Mouse (Mus musculus): ENCODE data around the gene Npnt. TPM values are rescaled to one million over a fixed set of nuclear protein-coding genes. Genes with fewer than 3 reads are reported as not detected.

Gene Npnt
- polyA plus RNA-seq, 1 experiment, result 110 TPM

DNA sequence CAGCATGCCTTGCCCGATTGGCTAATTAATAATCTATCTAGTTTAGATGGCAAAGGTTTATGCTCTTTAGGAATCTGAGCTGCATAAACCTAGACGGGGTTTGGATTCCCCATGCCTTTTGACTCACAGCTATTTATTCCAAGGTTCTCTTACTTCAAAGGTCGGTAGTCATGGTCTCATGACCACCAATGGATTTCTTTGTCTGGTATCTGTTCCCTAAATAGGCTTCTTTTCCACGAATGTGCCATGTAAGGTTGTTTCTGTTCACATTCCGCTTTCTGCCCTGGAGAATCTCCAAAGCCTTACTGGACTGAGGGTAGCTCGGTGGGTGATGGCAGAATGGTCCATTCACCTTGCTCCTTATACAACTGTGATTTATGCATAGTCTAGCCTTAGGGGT lies 80.0 kb downstream of the Npnt start:
- H3K27me3 ChIP-seq (ENCODE audit: control insufficient read depth, insufficient read depth, insufficient read length), result no peaks in the 10 kb centered on the region
- TF ChIP-seq MYOD1 (IDR thresholded peaks at IDR 0.05; ENCODE audit: control insufficient read depth, insufficient read length, low read depth), result no peak
- TF ChIP-seq CEBPB (IDR thresholded peaks at IDR 0.05; ENCODE audit: low read depth), result no peak
- TF ChIP-seq USF1 (IDR thresholded peaks at IDR 0.05; ENCODE audit: low read depth), result no peak
- no peak for TF ChIP-seq MYOG (IDR thresholded peaks at IDR 0.05; ENCODE audit: control insufficient read depth, extremely low read depth, insufficient read length)
- TF ChIP-seq CTCF (IDR thresholded peaks at IDR 0.05; ENCODE audit: control insufficient read depth, insufficient read depth, insufficient read length), result no peak
- TF ChIP-seq FOSL1 (IDR thresholded peaks at IDR 0.05; ENCODE audit: insufficient read depth, low read length, poor library complexity, severe bottlenecking), result no peak
- TF ChIP-seq MAX (IDR thresholded peaks at IDR 0.05), result no peak

DNA sequence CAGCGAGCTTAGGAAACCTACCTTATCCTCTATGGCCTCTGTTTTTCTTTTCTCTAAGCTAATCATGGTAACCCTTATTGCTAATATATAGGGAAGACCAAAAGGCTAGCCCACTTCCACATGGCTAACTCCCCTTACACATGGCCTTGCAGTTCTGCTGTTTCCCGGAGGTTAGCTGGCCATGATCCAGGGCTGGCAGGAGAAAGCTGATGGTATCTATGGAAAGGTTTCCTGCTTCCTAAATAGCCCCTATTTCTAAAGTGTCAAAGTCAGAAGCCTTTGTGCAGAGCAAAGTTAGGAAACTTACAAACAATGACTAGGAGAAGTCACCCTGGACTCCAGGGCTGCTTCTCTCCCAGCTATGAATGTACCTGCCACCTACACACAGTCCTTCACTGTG lies 81.3 kb downstream of the Npnt start:
- no peaks in the 10 kb centered on the region for H3K79me3 ChIP-seq (ENCODE audit: low read depth)
- no peak overlapping the region for H3ac ChIP-seq (ENCODE audit: control insufficient read depth, insufficient read length, low read depth)
- TF ChIP-seq FOSL1 (IDR thresholded peaks at IDR 0.05; ENCODE audit: insufficient read depth, low read length, poor library complexity, severe bottlenecking), result no peak
- TF ChIP-seq CEBPB (IDR thresholded peaks at IDR 0.05; ENCODE audit: low read depth), result no peak
- TF ChIP-seq MYOD1 (IDR thresholded peaks at IDR 0.05; ENCODE audit: control insufficient read depth, insufficient read length, low read depth), result no peak
- no peak for TF ChIP-seq MAX (IDR thresholded peaks at IDR 0.05)
- TF ChIP-seq USF1 (IDR thresholded peaks at IDR 0.05; ENCODE audit: low read depth), result no peak
- no peak for TF ChIP-seq CTCF (IDR thresholded peaks at IDR 0.05; ENCODE audit: control insufficient read depth, insufficient read depth, insufficient read length)
- TF ChIP-seq MYOG (IDR thresholded peaks at IDR 0.05; ENCODE audit: control insufficient read depth, extremely low read depth, insufficient read length), result no peak
- H3K4me3 ChIP-seq (ENCODE audit: insufficient read depth, poor library complexity, severe bottlenecking), result no peak overlapping the region
- no peaks in the 10 kb centered on the region for H3K27me3 ChIP-seq (ENCODE audit: control insufficient read depth, insufficient read depth, insufficient read length)
- H3K79me2 ChIP-seq (ENCODE audit: control insufficient read depth, insufficient read depth), result no peaks in the 10 kb centered on the region
- no peaks in the 10 kb centered on the region for H3K36me3 ChIP-seq (ENCODE audit: control insufficient read depth, insufficient read depth)

More for the DNA sequence above, 80.0 kb downstream of the Npnt start:
- no peak overlapping the region for H3ac ChIP-seq (ENCODE audit: control insufficient read depth, insufficient read length, low read depth)
- H3K36me3 ChIP-seq (ENCODE audit: control insufficient read depth, insufficient read depth), result no peaks in the 10 kb centered on the region
- H3K79me3 ChIP-seq (ENCODE audit: low read depth), result no peaks in the 10 kb centered on the region
- no peak overlapping the region for H3K4me3 ChIP-seq (ENCODE audit: insufficient read depth, poor library complexity, severe bottlenecking)
- no peaks in the 10 kb centered on the region for H3K79me2 ChIP-seq (ENCODE audit: control insufficient read depth, insufficient read depth)

DNA sequence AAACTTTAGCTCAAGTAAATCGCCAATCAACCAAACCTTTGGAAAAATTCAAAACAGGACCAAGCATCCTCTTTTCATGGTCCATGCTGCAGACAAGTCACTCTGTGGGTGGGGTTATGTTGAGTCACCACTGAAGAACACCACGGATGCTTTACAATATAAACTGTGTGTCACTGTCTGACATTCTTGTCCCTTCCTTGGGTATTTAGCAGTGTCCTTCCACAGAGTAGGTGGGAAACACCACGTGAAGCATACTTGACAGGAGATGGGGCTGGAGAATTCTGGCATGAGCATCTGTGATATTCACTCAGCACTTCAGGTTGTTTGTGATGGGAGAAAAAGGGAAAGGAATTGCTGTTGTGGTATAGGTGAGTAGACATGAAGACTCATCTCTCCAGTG lies 83.1 kb downstream of the Npnt start:
- H3K4me3 ChIP-seq (ENCODE audit: insufficient read depth, poor library complexity, severe bottlenecking), result no peak overlapping the region
- no peaks in the 10 kb centered on the region for H3K79me2 ChIP-seq (ENCODE audit: control insufficient read depth, insufficient read depth)
- H3ac ChIP-seq (ENCODE audit: control insufficient read depth, insufficient read length, low read depth), result no peak overlapping the region
- H3K36me3 ChIP-seq (ENCODE audit: control insufficient read depth, insufficient read depth), result no peaks in the 10 kb centered on the region
- H3K27me3 ChIP-seq (ENCODE audit: control insufficient read depth, insufficient read depth, insufficient read length), result no peaks in the 10 kb centered on the region
- H3K79me3 ChIP-seq (ENCODE audit: low read depth), result no peaks in the 10 kb centered on the region
- TF ChIP-seq USF1 (IDR thresholded peaks at IDR 0.05; ENCODE audit: low read depth), result peak; percentile 66
- no peak for TF ChIP-seq CEBPB (IDR thresholded peaks at IDR 0.05; ENCODE audit: low read depth)
- no peak for TF ChIP-seq FOSL1 (IDR thresholded peaks at IDR 0.05; ENCODE audit: insufficient read depth, low read length, poor library complexity, severe bottlenecking)

DNA sequence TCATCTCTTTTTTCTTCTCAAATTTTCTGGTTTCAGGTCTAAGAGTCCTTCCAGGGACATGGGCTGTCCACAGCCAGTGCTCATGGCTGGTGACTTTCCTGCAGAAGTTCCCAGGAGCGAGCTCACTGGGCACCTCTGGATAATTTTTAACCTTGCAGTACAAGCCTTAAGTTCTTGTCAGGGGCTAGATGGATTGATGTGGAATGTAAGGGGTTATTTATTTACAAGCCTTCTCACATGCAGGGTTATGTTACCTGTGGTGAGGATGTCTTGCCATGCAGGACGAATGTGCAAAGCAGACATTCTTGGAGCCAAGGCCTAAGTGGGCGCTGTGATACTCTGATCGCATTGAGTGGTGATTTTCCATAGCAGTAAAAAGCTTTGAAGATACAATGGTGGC lies 84.5 kb downstream of the Npnt start:
- Histone ChIP-seq H3K27me3 (ENCODE audit: control insufficient read depth, insufficient read depth, insufficient read length) (no peaks in the 10 kb centered on the region), H3K79me2 (ENCODE audit: control insufficient read depth, insufficient read depth) (no peaks in the 10 kb centered on the region), H3K36me3 (ENCODE audit: control insufficient read depth, insufficient read depth) (no peaks in the 10 kb centered on the region), H3ac (ENCODE audit: control insufficient read depth, insufficient read length, low read depth) (no peak overlapping the region), H3K4me3 (ENCODE audit: insufficient read depth, poor library complexity, severe bottlenecking) (no peak overlapping the region), H3K79me3 (ENCODE audit: low read depth) (no peaks in the 10 kb centered on the region)
- TF ChIP-seq CEBPB (IDR thresholded peaks at IDR 0.05; ENCODE audit: low read depth) (no peak), MAX (IDR thresholded peaks at IDR 0.05) (no peak), CTCF (IDR thresholded peaks at IDR 0.05; ENCODE audit: control insufficient read depth, insufficient read depth, insufficient read length) (no peak), MYOG (IDR thresholded peaks at IDR 0.05; ENCODE audit: control insufficient read depth, extremely low read depth, insufficient read length) (no peak), USF1 (IDR thresholded peaks at IDR 0.05; ENCODE audit: low read depth) (no peak), MYOD1 (IDR thresholded peaks at IDR 0.05; ENCODE audit: control insufficient read depth, insufficient read length, low read depth) (no peak)

DNA sequence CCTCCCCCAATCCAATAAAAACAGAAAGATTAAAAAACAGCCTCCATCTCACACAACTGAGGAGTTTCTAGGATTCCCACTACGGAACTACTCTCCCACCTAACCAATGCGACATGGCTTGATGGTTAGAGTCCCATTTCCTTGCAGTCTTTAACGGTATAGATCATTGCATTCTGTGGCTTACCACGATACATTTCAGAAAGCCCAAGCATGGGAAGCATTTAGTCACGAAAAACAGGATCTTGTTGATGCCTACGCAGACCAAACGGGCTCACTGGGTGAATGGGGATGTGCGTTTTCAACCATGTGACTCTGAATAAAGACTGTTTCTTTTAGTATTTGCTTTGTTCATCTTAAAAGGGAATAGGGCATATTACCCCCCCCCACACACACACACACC lies 85.1 kb downstream of the Npnt start:
- Histone ChIP-seq H3ac (ENCODE audit: control insufficient read depth, insufficient read length, low read depth) (no peak overlapping the region), H3K79me3 (ENCODE audit: low read depth) (no peaks in the 10 kb centered on the region), H3K4me3 (ENCODE audit: insufficient read depth, poor library complexity, severe bottlenecking) (no peak overlapping the region), H3K27me3 (ENCODE audit: control insufficient read depth, insufficient read depth, insufficient read length) (no peaks in the 10 kb centered on the region), H3K36me3 (ENCODE audit: control insufficient read depth, insufficient read depth) (no peaks in the 10 kb centered on the region), H3K79me2 (ENCODE audit: control insufficient read depth, insufficient read depth) (no peaks in the 10 kb centered on the region)
- no peak for TF ChIP-seq MYOG (IDR thresholded peaks at IDR 0.05; ENCODE audit: control insufficient read depth, extremely low read depth, insufficient read length)
- peak; percentile 48 for TF ChIP-seq USF1 (IDR thresholded peaks at IDR 0.05; ENCODE audit: low read depth)

DNA sequence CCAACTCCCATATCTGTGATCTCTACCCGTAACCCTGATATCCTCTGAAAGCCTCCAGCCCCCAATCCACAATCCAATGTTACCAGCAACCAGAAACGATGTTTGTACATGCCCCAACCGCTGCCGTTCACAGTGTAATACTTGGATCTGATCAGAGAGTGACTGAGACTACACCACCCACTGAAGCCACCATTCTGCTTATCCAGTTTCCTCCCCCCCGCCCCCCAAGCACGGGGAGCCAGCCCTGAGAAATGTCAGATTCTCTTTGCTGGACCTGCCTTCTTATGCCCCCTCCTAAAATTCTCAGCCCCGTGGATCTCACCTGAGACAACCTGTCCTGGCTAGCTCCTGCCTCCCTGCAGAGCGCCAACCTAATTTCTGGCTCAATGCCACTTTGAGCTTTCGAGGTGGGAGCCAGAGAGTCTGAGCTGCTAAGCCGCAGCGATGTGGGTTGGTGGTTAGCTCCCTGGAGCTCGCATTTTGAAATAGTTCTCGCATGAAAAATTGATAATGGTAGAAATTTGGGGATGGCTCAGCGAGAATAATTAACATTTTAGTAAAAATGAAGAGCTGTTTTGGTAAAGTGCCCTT lies 85.7 kb downstream of the Npnt start:
- Histone ChIP-seq H3K79me3 (ENCODE audit: low read depth) (no peaks in the 10 kb centered on the region), H3K27me3 (ENCODE audit: control insufficient read depth, insufficient read depth, insufficient read length) (no peaks in the 10 kb centered on the region), H3K36me3 (ENCODE audit: control insufficient read depth, insufficient read depth) (no peaks in the 10 kb centered on the region), H3K79me2 (ENCODE audit: control insufficient read depth, insufficient read depth) (no peaks in the 10 kb centered on the region), H3K4me3 (ENCODE audit: insufficient read depth, poor library complexity, severe bottlenecking) (no peak overlapping the region), H3ac (ENCODE audit: control insufficient read depth, insufficient read length, low read depth) (no peak overlapping the region)
- no peak for TF ChIP-seq MYOD1 (IDR thresholded peaks at IDR 0.05; ENCODE audit: control insufficient read depth, insufficient read length, low read depth)
- no peak for TF ChIP-seq MYOG (IDR thresholded peaks at IDR 0.05; ENCODE audit: control insufficient read depth, extremely low read depth, insufficient read length)
- TF ChIP-seq USF1 (IDR thresholded peaks at IDR 0.05; ENCODE audit: low read depth), result no peak
- no peak for TF ChIP-seq CEBPB (IDR thresholded peaks at IDR 0.05; ENCODE audit: low read depth)
- TF ChIP-seq FOSL1 (IDR thresholded peaks at IDR 0.05; ENCODE audit: insufficient read depth, low read length, poor library complexity, severe bottlenecking), result no peak
- no peak for TF ChIP-seq CTCF (IDR thresholded peaks at IDR 0.05; ENCODE audit: control insufficient read depth, insufficient read depth, insufficient read length)
- no peak for TF ChIP-seq MAX (IDR thresholded peaks at IDR 0.05)

All from C2C12 (cell line).